Mouse (Mus musculus): ENCODE results near the gene Limch1.

Limch1 gene

GRCm38 (mm10) chr5:66746761-66747160 is 1.1 kb downstream of the Limch1 start:
- no peak for DNase-seq (ENCODE audit: low spot score in 2 of 2)

GRCm38 (mm10) chr5:66747761-66748430 is 2.3 kb downstream of the Limch1 start:
- DNase-seq (ENCODE audit: low spot score in 2 of 2) = no peak

- DNase-seq (ENCODE audit: low spot score in 2 of 2) = no peak
Measured at GRCm38 (mm10) chr5:66748448-66749115, 3.0 kb downstream of the Limch1 start.

- no peak for DNase-seq (ENCODE audit: low spot score in 2 of 2)
Measured at GRCm38 (mm10) chr5:66750641-66751040, 5.0 kb downstream of the Limch1 start.

- no peak for DNase-seq (ENCODE audit: low spot score in 2 of 2)
Measured at GRCm38 (mm10) chr5:66751332-66751980, 5.8 kb downstream of the Limch1 start.

GRCm38 (mm10) chr5:66753620-66754019 is 8.0 kb downstream of the Limch1 start:
- no peak for DNase-seq (ENCODE audit: low spot score in 2 of 2)

GRCm38 (mm10) chr5:66756821-66757705 is 11.4 kb downstream of the Limch1 start:
- DNase-seq (ENCODE audit: low spot score in 2 of 2) = no peak

GRCm38 (mm10) chr5:66757706-66758237 is 12.1 kb downstream of the Limch1 start:
- DNase-seq (ENCODE audit: low spot score in 2 of 2) = no peak

GRCm38 (mm10) chr5:66759354-66759753 is 13.7 kb downstream of the Limch1 start:
- no peak for DNase-seq (ENCODE audit: low spot score in 2 of 2)

- DNase-seq (ENCODE audit: low spot score in 2 of 2) = no peak
Measured at GRCm38 (mm10) chr5:66760747-66761146, 15.1 kb downstream of the Limch1 start.

- no peak for DNase-seq (ENCODE audit: low spot score in 2 of 2)
Measured at GRCm38 (mm10) chr5:66762006-66762405, 16.4 kb downstream of the Limch1 start.

GRCm38 (mm10) chr5:66764129-66764528 is 18.5 kb downstream of the Limch1 start:
- no peak for DNase-seq (ENCODE audit: low spot score in 2 of 2)

GRCm38 (mm10) chr5:66765911-66766310 is 20.3 kb downstream of the Limch1 start:
- DNase-seq (ENCODE audit: low spot score in 2 of 2) = no peak

GRCm38 (mm10) chr5:66768034-66768433 is 22.4 kb downstream of the Limch1 start:
- no peak for DNase-seq (ENCODE audit: low spot score in 2 of 2)

- no peak for DNase-seq (ENCODE audit: low spot score in 2 of 2)
Measured at GRCm38 (mm10) chr5:66769070-66769469, 23.4 kb downstream of the Limch1 start.

GRCm38 (mm10) chr5:66769558-66769957 is 23.9 kb downstream of the Limch1 start:
- DNase-seq (ENCODE audit: low spot score in 2 of 2) = no peak

- no peak for DNase-seq (ENCODE audit: low spot score in 2 of 2)
Measured at GRCm38 (mm10) chr5:66777999-66778710, 32.5 kb downstream of the Limch1 start.

GRCm38 (mm10) chr5:66780371-66780770 is 34.7 kb downstream of the Limch1 start:
- no peak for DNase-seq (ENCODE audit: low spot score in 2 of 2)

GRCm38 (mm10) chr5:66781507-66781906 is 35.9 kb downstream of the Limch1 start:
- no peak for DNase-seq (ENCODE audit: low spot score in 2 of 2)

GRCm38 (mm10) chr5:66782851-66783250 is 37.2 kb downstream of the Limch1 start:
- no peak for DNase-seq (ENCODE audit: low spot score in 2 of 2)
